Mouse (Mus musculus) CH12.LX (cell line): ENCODE data around the gene Nmrk1. TPM values are rescaled to one million over a fixed set of nuclear protein-coding genes. Genes with fewer than 3 reads are reported as not detected.

Experiments
- DNase-seq: peaks from one replicate; pipeline ENCODE4 v3.0.0-alpha.2; 2013; ENCODE audit errors: extremely low read depth
- H3K27ac ChIP-seq: 2 replicates; pipeline ENCODE4 v1.5.1; 2012; ENCODE audit warnings: low read depth, mild to moderate bottlenecking, control low read depth, moderate library complexity; ENCODE audit not compliant: insufficient read depth
- H3K27me3 ChIP-seq: replicated peaks from 2 replicates; pipeline ENCODE3; 2012; ENCODE audit warnings: inconsistent platforms
- H3K36me3 ChIP-seq, 2 experiments: replicated peaks in 1 of 2; 2 replicates each; pipeline versions ENCODE3 to v1.6.1; 2012; ENCODE audit warnings: inconsistent platforms in 1 of 2, low read length in 1 of 2, mild to moderate bottlenecking in 1 of 2, mixed read lengths in 1 of 2, moderate library complexity in 1 of 2; ENCODE audit not compliant: control insufficient read depth in 1 of 2, insufficient read depth in 1 of 2
- H3K4me1 ChIP-seq, 2 experiments: 2 replicates each; pipeline ENCODE4 v1.6.1; 2012; ENCODE audit warnings: inconsistent platforms in 1 of 2, moderate library complexity in 1 of 2; ENCODE audit not compliant: insufficient read depth in 2 of 2, control insufficient read depth in 1 of 2
- H3K4me2 ChIP-seq: 2 replicates; pipeline ENCODE4 v1.6.1; 2012; ENCODE audit warnings: low read depth, mild to moderate bottlenecking, control low read depth; ENCODE audit not compliant: poor library complexity, insufficient read depth, severe bottlenecking
- H3K4me3 ChIP-seq, 3 experiments: fragments of 150-350 bp in 1 of 3; sonication (generic) in 1 of 3; replicated peaks in 1 of 3; 2 replicates each; pipeline versions ENCODE3 to v1.5.1; 2011 to 2012; ENCODE audit warnings: low read depth in 2 of 3, low read length in 2 of 3, mild to moderate bottlenecking in 2 of 3, moderate library complexity in 2 of 3, control low read depth in 1 of 3, improper control_type of control experiment in 1 of 3, inconsistent platforms in 1 of 3, mixed read lengths in 1 of 3; ENCODE audit not compliant: poor library complexity in 1 of 3
- H3K79me2 ChIP-seq: replicated peaks from 2 replicates; pipeline ENCODE4 v1.6.1; 2012; ENCODE audit warnings: mild to moderate bottlenecking, moderate library complexity; ENCODE audit not compliant: control insufficient read depth, poor library complexity, insufficient read depth, severe bottlenecking; ENCODE audit errors: extremely low read depth
- H3K9ac ChIP-seq: 2 replicates; pipeline ENCODE4 v1.6.1; 2012; ENCODE audit warnings: low read depth, mild to moderate bottlenecking, control low read depth, moderate library complexity; ENCODE audit not compliant: insufficient read depth
- H3K9me3 ChIP-seq: replicated peaks from 2 replicates; pipeline ENCODE3; 2012; ENCODE audit warnings: low read length, inconsistent platforms, mixed read lengths
- BHLHE40 ChIP-seq: IDR thresholded peaks from 2 replicates; pipeline ENCODE4 v1.6.1; 2011; ENCODE audit warnings: mild to moderate bottlenecking, low read depth, low read length, improper control_type of control experiment
- CHD1 ChIP-seq: IDR thresholded peaks from 2 replicates; pipeline ENCODE4 v1.6.1; 2012; ENCODE audit warnings: low read depth, low read length, improper control_type of control experiment, inconsistent platforms
- CHD2 ChIP-seq: IDR thresholded peaks from 2 replicates; pipeline ENCODE4 v1.6.1; 2011; ENCODE audit warnings: low read length, improper control_type of control experiment
- CTCF ChIP-seq, 2 experiments: IDR thresholded peaks in 1 of 2; conservative IDR thresholded peaks in 1 of 2; 2 replicates each; pipeline ENCODE4 v1.5.1; 2011 to 2012; ENCODE audit warnings: low read depth in 2 of 2, low read length in 2 of 2, improper control_type of control experiment in 1 of 2, inconsistent platforms in 1 of 2, mild to moderate bottlenecking in 1 of 2, moderate library complexity in 1 of 2
- E2F4 ChIP-seq: IDR thresholded peaks from 2 replicates; pipeline ENCODE4 v1.6.1; 2011; ENCODE audit warnings: low read depth, low read length, improper control_type of control experiment; ENCODE audit not compliant: insufficient replicate concordance
- ELF1 ChIP-seq: IDR thresholded peaks from 2 replicates; pipeline ENCODE4 v1.6.1; 2014; ENCODE audit warnings: low read depth, mild to moderate bottlenecking, inconsistent platforms, low read length, improper control_type of control experiment
- EP300 ChIP-seq: IDR thresholded peaks from 2 replicates; pipeline ENCODE4 v1.6.1; 2011; ENCODE audit warnings: low read length, improper control_type of control experiment
- ETS1 ChIP-seq: conservative IDR thresholded peaks from 2 replicates; pipeline ENCODE4 v1.6.1; 2012; ENCODE audit warnings: low read depth, mild to moderate bottlenecking, inconsistent platforms, low read length, improper control_type of control experiment, moderate library complexity
- GABPA ChIP-seq: IDR thresholded peaks from 2 replicates; pipeline ENCODE4 v1.6.1; 2012; ENCODE audit warnings: low read depth, low read length, improper control_type of control experiment, inconsistent platforms; ENCODE audit not compliant: insufficient replicate concordance
- HCFC1 ChIP-seq: IDR thresholded peaks from 2 replicates; pipeline ENCODE4 v1.6.1; 2012; ENCODE audit warnings: low read depth, mild to moderate bottlenecking, inconsistent platforms, low read length, improper control_type of control experiment
- IRF4 ChIP-seq: IDR thresholded peaks from 2 replicates; pipeline ENCODE4 v1.6.1; 2014; ENCODE audit warnings: low read depth, mild to moderate bottlenecking, inconsistent platforms, low read length, improper control_type of control experiment
- JUN ChIP-seq: IDR thresholded peaks from 2 replicates; pipeline ENCODE4 v1.6.1; 2011; ENCODE audit warnings: low read depth, mild to moderate bottlenecking, low read length, improper control_type of control experiment, moderate library complexity; ENCODE audit not compliant: insufficient read depth
- JUND ChIP-seq: conservative IDR thresholded peaks from 2 replicates; pipeline ENCODE4 v1.6.1; 2011; ENCODE audit warnings: low read depth, low read length, improper control_type of control experiment
- MAFK ChIP-seq: IDR thresholded peaks from 2 replicates; pipeline ENCODE4 v1.6.1; 2011; ENCODE audit warnings: low read length, improper control_type of control experiment; ENCODE audit not compliant: insufficient replicate concordance
- MAX ChIP-seq: IDR thresholded peaks from 2 replicates; pipeline ENCODE4 v1.6.1; 2011; ENCODE audit warnings: low read length, improper control_type of control experiment
- MAZ ChIP-seq: IDR thresholded peaks from 2 replicates; pipeline ENCODE4 v1.6.1; 2012; ENCODE audit warnings: low read depth, mild to moderate bottlenecking, inconsistent platforms, low read length, improper control_type of control experiment, moderate library complexity
- MEF2A ChIP-seq: IDR thresholded peaks from 2 replicates; pipeline ENCODE4 v1.6.1; 2014; ENCODE audit warnings: low read depth, mild to moderate bottlenecking, inconsistent platforms, low read length, improper control_type of control experiment, borderline replicate concordance
- MXI1 ChIP-seq: IDR thresholded peaks from 2 replicates; pipeline ENCODE4 v1.6.1; 2011; ENCODE audit warnings: mild to moderate bottlenecking, low read depth, low read length, improper control_type of control experiment
- MYC ChIP-seq: IDR thresholded peaks from 2 replicates; pipeline ENCODE4 v1.6.1; 2011; ENCODE audit warnings: low read depth, mild to moderate bottlenecking, improper control_type of control experiment, low read length
- NELFE ChIP-seq: IDR thresholded peaks from 2 replicates; pipeline ENCODE4 v1.6.1; 2011; ENCODE audit warnings: low read depth, low read length, improper control_type of control experiment
- NRF1 ChIP-seq: IDR thresholded peaks from 2 replicates; pipeline ENCODE4 v1.6.1; 2014; ENCODE audit warnings: low read depth, mild to moderate bottlenecking, inconsistent platforms, low read length, improper control_type of control experiment, moderate library complexity
- POLR2AphosphoS2 ChIP-seq: IDR thresholded peaks from 2 replicates; pipeline ENCODE4 v1.6.1; 2011; ENCODE audit warnings: low read depth, low read length, improper control_type of control experiment
- SIN3A ChIP-seq: IDR thresholded peaks from 2 replicates; pipeline ENCODE4 v1.6.1; 2012; ENCODE audit warnings: low read length, improper control_type of control experiment, inconsistent platforms
- SMC3 ChIP-seq: IDR thresholded peaks from 2 replicates; pipeline ENCODE4 v1.6.1; 2011; ENCODE audit warnings: low read depth, low read length, improper control_type of control experiment
- TCF12 ChIP-seq: IDR thresholded peaks from 2 replicates; pipeline ENCODE4 v1.6.1; 2014; ENCODE audit warnings: low read depth, mild to moderate bottlenecking, inconsistent platforms, low read length, improper control_type of control experiment
- UBTF ChIP-seq: IDR thresholded peaks from 2 replicates; pipeline ENCODE4 v1.6.1; 2012; ENCODE audit warnings: low read depth, mild to moderate bottlenecking, inconsistent platforms, low read length, improper control_type of control experiment, moderate library complexity
- USF1 ChIP-seq: IDR thresholded peaks from 2 replicates; pipeline ENCODE4 v1.6.1; 2014; ENCODE audit warnings: low read depth, mild to moderate bottlenecking, inconsistent platforms, low read length, improper control_type of control experiment
- ZC3H11A ChIP-seq: IDR thresholded peaks from 2 replicates; pipeline ENCODE4 v1.6.1; 2012; ENCODE audit warnings: low read depth, mild to moderate bottlenecking, inconsistent platforms, low read length, improper control_type of control experiment
- ZKSCAN1 ChIP-seq: IDR thresholded peaks from 2 replicates; pipeline ENCODE4 v1.6.1; 2012; ENCODE audit warnings: low read depth, inconsistent platforms, low read length, improper control_type of control experiment, borderline replicate concordance
- ZMIZ1 ChIP-seq: IDR thresholded peaks from 2 replicates; pipeline ENCODE4 v1.6.1; 2012; ENCODE audit warnings: low read depth, mild to moderate bottlenecking, inconsistent platforms, low read length, improper control_type of control experiment
- ZNF384 ChIP-seq: IDR thresholded peaks from 2 replicates; pipeline ENCODE4 v1.6.1; 2012; ENCODE audit warnings: low read depth, low read length, improper control_type of control experiment, inconsistent platforms
- dilution Hi-C: fragments of 300-500 bp; cut with MboI; formaldehyde crosslinking; loops from 2 replicates; pipeline ENCODE4 v1.14.3; 2020; ENCODE audit warnings: low sequenced_read_pairs; ENCODE audit not compliant: extremely low pct_unique_long_range_greater_than_20kb, extremely low pct_ligation_motif_present
- in situ Hi-C: fragments of 300-500 bp; cut with MboI; formaldehyde crosslinking; loops from 3 replicates; pipeline ENCODE4 v1.14.3; 2019; ENCODE audit warnings: low sequenced_read_pairs, low pct_ligation_motif_present, low pct_unique_long_range_greater_than_20kb, mixed read lengths
- polyA plus RNA-seq: library from polyadenylated mRNA; unstranded; fragments of >175 nt; gene quantifications from 2 replicates; pipeline ENCODE4 v1.2.1, GENCODE M21; 2012; ENCODE audit warnings: low read depth; ENCODE audit not compliant: insufficient read length
- total RNA-seq, 2 experiments: library from RNA; depleted of rRNA; stranded (reverse); fragments of 300-350 nt in 1 of 2; fragments of >200 nt in 1 of 2; gene quantifications; 2 replicates each; pipeline ENCODE4 v1.2.3; 2012 to 2014

The Nmrk1 gene
- total and polyA plus RNA-seq, 3 experiments, result 9.7 to 10.1 (median 9.8) TPM

- Histone ChIP-seq H3K27ac (no peak overlapping the region), H3K9ac (no peak overlapping the region), H3K4me1 (peaks cover 26 to 53% of the 10 kb centered on the region in 2 experiments), H3K9me3 (no peaks in the 10 kb centered on the region), H3K4me2 (no peak overlapping the region), H3K27me3 (no peaks in the 10 kb centered on the region), H3K79me2 (no peaks in the 10 kb centered on the region), H3K36me3 (peaks cover 0 to 4% of the 10 kb centered on the region in 2 experiments), H3K4me3 (no peak overlapping the region)
- dilution Hi-C loops, result no loop called here
- no peak for DNase-seq
- in situ Hi-C loops, result no loop called here
- TF ChIP-seq IRF4, result peak; percentile 21; the same call in 1 of the 2 replicates
- no peak for TF ChIP-seq ZC3H11A
- TF ChIP-seq CHD2, result peak; percentile 28; the same call in 1 of the 2 replicates
- TF ChIP-seq TCF12, result 0 out of 2 replicates have a peak, but pooled peaks have one; percentile 30
Measured at GRCm38 (mm10) chr19:18650473-18650872, 18.7 kb downstream of the Nmrk1 start.

GRCm38 (mm10) chr19:18652592-18652991 lies 20.8 kb downstream of the Nmrk1 start:
- H3K4me1 ChIP-seq, result peaks cover 18 to 45% of the 10 kb centered on the region in 2 experiments
- in situ Hi-C loops, result no loop called here
- peak; percentile 31 for DNase-seq
- TF ChIP-seq ELF1 (no peak), MAFK (peak; percentile 73; the same call in 1 of the 2 replicates), ZMIZ1 (no peak), ETS1 (peak; percentile 75; the same call in 1 of the 2 replicates), MXI1 (peak; percentile 62; the same call in 1 of the 2 replicates), UBTF (no peak), MEF2A (peak; percentile 69; the same call in 1 of the 2 replicates), CTCF (conservative IDR thresholded peaks at IDR 0.05 in 1 of 2, IDR thresholded peaks at IDR 0.05 in 1 of 2; ENCODE audit: low read depth in 2 of 2, low read length in 2 of 2) (no peak), EP300 (peak; percentile 91), SMC3 (no peak), JUND (peak; percentile 77), ZC3H11A (no peak), ZKSCAN1 (no peak), MAX (0 out of 2 replicates have a peak, but pooled peaks have one; percentile 42), USF1 (no peak), JUN (peak; percentile 72), MYC (peak; percentile 36; the same call in 1 of the 2 replicates), SIN3A (peak; percentile 78), MAZ (0 out of 2 replicates have a peak, but pooled peaks have one; percentile 58), CHD1 (peak; percentile 87; the same call in 1 of the 2 replicates), BHLHE40 (peak; percentile 50), HCFC1 (0 out of 2 replicates have a peak, but pooled peaks have one; percentile 17), E2F4 (no peak), TCF12 (peak; percentile 61), NELFE (no peak), NRF1 (0 out of 2 replicates have a peak, but pooled peaks have one; percentile 15), GABPA (no peak), CHD2 (peak; percentile 60; the same call in 1 of the 2 replicates), IRF4 (peak; percentile 89), ZNF384 (no peak), POLR2AphosphoS2 (no peak)

More at GRCm38 (mm10) chr19:18652592-18652991, 20.8 kb downstream of the Nmrk1 start:
- no peak overlapping the region for H3K4me2 ChIP-seq
- no peak overlapping the region for H3K9ac ChIP-seq
- dilution Hi-C loops, result no loop called here
- H3K27me3 ChIP-seq, result no peaks in the 10 kb centered on the region
- H3K4me3 ChIP-seq, result no peak overlapping the region
- no peaks in the 10 kb centered on the region for H3K9me3 ChIP-seq
- no peaks in the 10 kb centered on the region for H3K79me2 ChIP-seq
- H3K36me3 ChIP-seq, result peaks cover 0 to 4% of the 10 kb centered on the region in 2 experiments
- H3K27ac ChIP-seq, result peak overlapping the region; percentile 51
